Comparison of ENCODE assay signal across 16 mouse cellular contexts in genomic region chr6:144663516-144664074, GRCm38 (mm10).
"Had no signal": no experiment of that assay in that cellular context is flagged by ENCODE, and none has a peak within 500 bp of the region (broad histone marks: within the 10 kb centered on the region; RNA-seq: fewer than 3 reads in every experiment).

No protein-coding gene starts in this region.

- ATAC-seq: liver, embryonic 12.5 days had no signal

- DNase-seq: kidney, postnatal 14 days; layer of hippocampus, adult 9-11 months; liver; lung, adult 18-20 months; lung, postnatal 10 days; lung, postnatal 4 days; midbrain, embryonic 14.5 days; thymus, adult 18-20 months; thymus, postnatal 36 days had no signal

- H3K4me2 ChIP-seq: limb, embryonic 13.5 days; liver, embryonic 12.5 days; liver, embryonic 15.5 days; lung, embryonic 15.5 days; midbrain, embryonic 11.5 days had no signal

- H3K4me3 ChIP-seq: layer of hippocampus, adult 2 months; limb, embryonic 10.5 days; limb, embryonic 13.5 days; liver, embryonic 12.5 days; liver, embryonic 15.5 days; lung, embryonic 15.5 days had no signal

- H3K27me3 ChIP-seq: limb, embryonic 13.5 days; liver, embryonic 12.5 days; liver, embryonic 15.5 days; lung, embryonic 15.5 days had no signal

- H3K9ac ChIP-seq: limb, embryonic 13.5 days; liver, embryonic 12.5 days; liver, embryonic 15.5 days; lung, embryonic 15.5 days had no signal

- H3K27ac ChIP-seq: layer of hippocampus, adult 2 months; limb, embryonic 10.5 days; limb, embryonic 13.5 days; liver, embryonic 12.5 days; liver, embryonic 15.5 days; lung, embryonic 15.5 days had no signal

- H3K36me3 ChIP-seq: limb, embryonic 10.5 days; limb, embryonic 13.5 days; liver, embryonic 12.5 days; liver, embryonic 15.5 days; lung, embryonic 15.5 days had no signal

- H3K9me3 ChIP-seq: limb, embryonic 10.5 days; liver, embryonic 15.5 days; lung, embryonic 15.5 days had no signal
